Comparison of ENCODE assay signal across 10 mouse cellular contexts in genomic region chr12:35008340-35009137, GRCm38 (mm10). TPM values are rescaled to one million over a fixed set of nuclear protein-coding genes. Genes with fewer than 3 reads are reported as not detected.
A peak's percentile ranks its signal among the peaks of the same experiment; 100 is the strongest.
DNase-seq lines count a peak whose midpoint lies in the region; ATAC-seq and TF ChIP-seq lines count a peak whose summit lies in the region.
"Had no signal": no experiment of that assay in that cellular context is flagged by ENCODE, and none has a peak within 500 bp of the region (broad histone marks: within the 10 kb centered on the region; RNA-seq: fewer than 3 reads in every experiment).

No protein-coding gene starts in this region.

- H3K36me3 ChIP-seq in kidney, adult 2 months (ENCODE audit: control insufficient read depth, insufficient read depth, low read length), result no peaks in the 10 kb centered on the region
- H3K36me3 ChIP-seq in intestine, postnatal 0 days (ENCODE audit: control insufficient read depth, insufficient read depth), result no peaks in the 10 kb centered on the region

- no peaks in the 10 kb centered on the region for H3K4me1 ChIP-seq in kidney, adult 2 months (ENCODE audit: control insufficient read depth, insufficient read depth, low read length)
- no peaks in the 10 kb centered on the region for H3K4me1 ChIP-seq in intestine, postnatal 0 days (replicated peaks; ENCODE audit: control insufficient read depth, insufficient read depth, low read length)

- H3K9me3 ChIP-seq in intestine, postnatal 0 days (ENCODE audit: control insufficient read depth), result no peaks in the 10 kb centered on the region

- no peak for TF ChIP-seq CTCF in kidney, adult 2 months (conservative IDR thresholded peaks at IDR 0.05; ENCODE audit: insufficient read depth, insufficient read length, low read depth, low read length)
- no peak for TF ChIP-seq CTCF in intestine, postnatal 0 days (IDR thresholded peaks at IDR 0.05; ENCODE audit: low read depth)

- ATAC-seq in intestine, postnatal 0 days, result no peak

- no peak overlapping the region for H3K4me3 ChIP-seq in kidney, adult 2 months (ENCODE audit: insufficient read depth, low read depth, low read length)
- no peak overlapping the region for H3K4me3 ChIP-seq in intestine, postnatal 0 days (ENCODE audit: low read depth, low read length)
- H3K4me3 ChIP-seq: left cerebral cortex, adult 2 months had no signal

- H3K27ac ChIP-seq in kidney, adult 2 months (ENCODE audit: insufficient read depth, low read depth, low read length), result no peak overlapping the region
- no peak overlapping the region for H3K27ac ChIP-seq in intestine, postnatal 0 days (ENCODE audit: low read depth, low read length)
- H3K27ac ChIP-seq: left cerebral cortex, adult 2 months; macrophage had no signal

- peak; percentile 21 for DNase-seq in kidney, adult 2 months
- DNase-seq in kidney, adult 8-10 months, result no peak
- peak; percentile 16 for DNase-seq in forelimb bud, embryonic 11.5 days (ENCODE audit: low read depth, low spot score)
- DNase-seq in layer of hippocampus, postnatal 14 days (ENCODE audit: low spot score in 2 of 2), result peak; percentile 36 to 54
- peak; percentile 22 for DNase-seq in retina, embryonic 14.5 days (ENCODE audit: low spot score)
- DNase-seq in spleen, postnatal 4 days (ENCODE audit: low spot score in 2 of 2), result no peak
- no peak for DNase-seq in urinary bladder, adult 18-20 months (ENCODE audit: low spot score in 2 of 2)

- 35% methylated on average over 11 of the region's 11 CpGs for WGBS in kidney, adult 2 months
- WGBS in intestine, postnatal 0 days, result 71% methylated on average over 11 of the region's 11 CpGs

- TF ChIP-seq POLR2A in kidney, adult 2 months (IDR thresholded peaks at IDR 0.05; ENCODE audit: low read depth, low read length), result no peak

- H3K9ac ChIP-seq in intestine, postnatal 0 days (ENCODE audit: low read depth, low read length), result no peak overlapping the region

- no peaks in the 10 kb centered on the region for H3K27me3 ChIP-seq in kidney, adult 2 months (replicated peaks; ENCODE audit: control insufficient read depth, insufficient read depth, low read length)
- H3K27me3 ChIP-seq in intestine, postnatal 0 days (replicated peaks; ENCODE audit: control insufficient read depth, insufficient read depth, low read length), result no peaks in the 10 kb centered on the region

- H3K4me2 ChIP-seq in intestine, postnatal 0 days (replicated peaks; ENCODE audit: low read depth), result no peak overlapping the region

RNA-seq across cellular contexts. Expression of gene Prps1l1, which starts 24.0 kb away (rescaled TPM):
- polyA plus RNA-seq in kidney, adult 2 months (2012; rRNA removed), result not detected in 2 replicates
- not detected for total RNA-seq in layer of hippocampus, postnatal 14 days (2021)
- not detected in 2 replicates for polyA plus RNA-seq in intestine, postnatal 0 days (2015; fragmentation: Nextera tagmentation; extraction: Ambion mirVana)
- total RNA-seq: left cerebral cortex, adult 2 months had no signal
- polyA plus RNA-seq: macrophage had no signal

RNA-seq across cellular contexts. Expression of gene Snx13, which starts 38.4 kb away (rescaled TPM):
- polyA plus RNA-seq in kidney, adult 2 months (2012; rRNA removed), result 8.3 and 9.8 TPM in 2 replicates
- total RNA-seq in layer of hippocampus, postnatal 14 days (2021), result 10 to 100 TPM; 58.7 to 59.0 TPM
- 21.6 and 26.1 TPM in 2 replicates for polyA plus RNA-seq in intestine, postnatal 0 days (2015; fragmentation: Nextera tagmentation; extraction: Ambion mirVana)

Comparison
In these comparisons a context has a peak if more than half of its experiments do, and no peak if none do; other contexts are left out.
1. DNase-seq: peak in kidney, adult 2 months (single experiment), forelimb bud, embryonic 11.5 days (single experiment), layer of hippocampus, postnatal 14 days (2 of 2) and retina, embryonic 14.5 days (single experiment); none in kidney, adult 8-10 months (0 of 2), spleen, postnatal 4 days (0 of 2) and urinary bladder, adult 18-20 months (0 of 2).